Mouse (Mus musculus) left cerebral cortex, adult 2 months (tissue): ENCODE results near the gene Trim59. TPM values are rescaled to one million over a fixed set of nuclear protein-coding genes. Genes with fewer than 3 reads are reported as not detected.

ENCODE experiments used
- DNase-seq, 2 experiments: peaks; one replicate each; pipeline ENCODE4 v3.0.0; 2021 to 2022; ENCODE audit warnings: low spot score in 2 of 2, mixed read lengths in 1 of 2; ENCODE audit errors: extremely low spot score in 1 of 2
- H3K27ac ChIP-seq: fragments of 200-600 bp; 2 replicates; pipeline ENCODE4 v1.8.1; 2022
- H3K4me3 ChIP-seq: fragments of 200-600 bp; 2 replicates; pipeline ENCODE4 v1.8.1; 2022
- CTCF ChIP-seq: fragments of 200-600 bp; IDR thresholded peaks from 2 replicates; pipeline ENCODE4 v1.8.1; 2022; ENCODE audit warnings: antibody characterized with exemption, mild to moderate bottlenecking, moderate library complexity
- intact Hi-C: fragments of 180-260 bp; cut with DNase I; formaldehyde crosslinking; loops from one replicate; pipeline ENCODE4 v1.15.1; 2025
- microRNA-seq, 2 experiments: library from miRNA; unstranded; fragments of <30 nt; microRNA quantifications; one replicate each; pipeline ENCODE4 v1.2.0; 2021
- total RNA-seq, 2 experiments: library from RNA; stranded (reverse); gene quantifications; 2 replicates each; pipeline ENCODE4 v1.2.3; 2021

Gene Trim59
- total RNA-seq, 2 experiments from 2014 or later = 7.1 to 9.1 TPM

DNA sequence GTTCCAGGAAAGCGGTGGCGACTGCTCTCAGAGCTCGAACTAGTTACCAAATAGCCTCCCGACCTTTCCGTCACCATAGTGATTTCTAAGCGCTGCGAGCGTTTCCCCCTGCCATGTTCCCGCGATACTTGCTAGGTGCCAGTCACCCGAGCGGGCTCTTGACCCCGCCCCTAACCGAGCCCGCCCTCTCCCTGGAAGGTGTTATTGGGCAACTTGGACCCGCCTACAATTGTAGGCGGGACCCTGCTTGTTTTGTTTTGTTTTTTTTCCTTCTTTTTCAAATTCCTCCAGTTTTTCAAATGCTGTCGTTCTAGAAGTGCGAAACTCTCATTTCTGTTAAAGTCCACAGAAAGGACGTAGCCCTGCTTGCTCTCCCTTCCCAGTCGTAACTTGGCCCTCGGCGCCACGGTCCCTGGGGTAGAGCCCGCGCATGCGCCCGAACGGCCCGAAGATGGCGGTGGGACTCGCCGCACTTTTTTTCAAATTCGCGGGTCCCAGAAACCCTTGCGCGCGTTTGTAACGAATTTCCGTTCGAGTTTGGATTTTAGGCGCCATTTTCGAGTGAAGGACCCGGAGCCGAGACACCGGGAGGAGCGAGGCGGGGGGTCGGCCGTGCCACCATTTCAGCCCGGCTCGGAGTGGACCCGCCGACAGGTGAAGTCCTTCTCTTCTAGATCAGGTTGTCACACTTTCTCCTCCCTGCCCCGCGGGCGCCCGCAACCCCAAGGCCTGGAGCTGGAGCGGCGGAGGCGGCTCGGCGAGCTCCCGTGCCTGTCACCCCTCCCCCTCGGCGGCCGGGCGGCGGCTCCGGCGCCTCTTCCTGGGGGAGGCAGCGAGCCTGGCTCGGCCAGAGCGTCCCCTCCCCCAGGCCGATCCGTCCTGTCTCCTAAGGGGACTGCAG lies 39.9 kb downstream of the Trim59 start, which contains the start of the genes Ift80 and Smc4:
TSS of gene Ift80 (minus strand) at position 134 of the 901 bp plus-strand sequence.
TSS of gene Smc4 (plus strand) at position 302 of the 901 bp plus-strand sequence.
- intact Hi-C loops = loop anchor here (2.0 to 10.0 kb wide), 2 partner anchors 40 to 720 kb away; partner anchors contain the start of genes Nmd3 and Trim59
- TF ChIP-seq CTCF = no peak; the same call in 1 of the 2 replicates
- H3K27ac ChIP-seq = peak within 1 kb of the TSS; percentile 90
- peak; percentile 92 to 94 for DNase-seq
- peak within 1 kb of the TSS; percentile 94 for H3K4me3 ChIP-seq

DNA sequence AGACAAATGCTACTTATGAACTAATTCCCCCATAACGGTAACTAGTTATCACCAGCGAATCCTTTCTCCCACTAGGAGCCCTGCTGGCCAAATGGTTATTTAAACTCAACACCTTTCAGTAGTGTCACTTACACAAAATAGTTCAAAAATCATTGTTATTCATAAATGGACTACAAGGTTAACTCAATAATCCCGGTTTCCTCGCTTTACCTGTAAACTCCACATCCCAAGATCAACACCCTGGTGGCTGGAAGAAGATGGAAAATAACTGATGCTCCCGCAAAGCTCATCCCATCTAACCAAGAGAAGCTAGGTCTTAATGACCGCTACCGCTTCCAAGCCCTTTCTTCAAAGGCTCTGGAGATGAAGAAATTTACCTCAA lies 40.5 kb downstream of the Trim59 start:
- DNase-seq = no peak
- intact Hi-C loops = loop anchor here (2.0 to 10.0 kb wide), 2 partner anchors 41 to 721 kb away; partner anchors contain the start of genes Nmd3 and Trim59
- peak overlapping the region; percentile 90 for H3K27ac ChIP-seq
- peak; percentile 43 for TF ChIP-seq CTCF
- peak overlapping the region; percentile 94 for H3K4me3 ChIP-seq

DNA sequence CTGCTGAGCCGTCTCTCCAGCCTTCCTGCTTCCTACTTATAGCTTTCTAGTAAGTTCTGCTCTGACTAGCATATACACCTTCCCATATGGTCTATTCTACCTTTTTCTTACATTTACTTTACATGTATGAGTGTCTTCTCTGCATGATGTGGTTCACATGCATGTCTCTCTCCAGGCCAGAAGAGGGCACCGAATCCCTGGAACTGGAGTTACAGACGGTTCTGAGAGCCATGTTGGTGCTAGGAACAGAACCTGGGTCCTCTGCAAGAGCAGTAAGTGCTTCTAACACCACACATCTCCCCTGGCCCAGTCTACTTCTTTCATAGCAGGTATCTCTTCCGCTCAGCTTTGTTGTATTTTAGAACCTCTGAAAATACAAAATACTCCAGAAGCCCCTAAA lies 41.8 kb downstream of the Trim59 start:
- intact Hi-C loops = loop anchor here (10.0 kb wide), 1 partner anchor 722 kb away; the partner anchor contains the start of gene Nmd3
- Histone ChIP-seq H3K27ac (no peak overlapping the region), H3K4me3 (no peak overlapping the region)
- TF ChIP-seq CTCF = no peak; the same call in 1 of the 2 replicates
- no peak for DNase-seq

DNA sequence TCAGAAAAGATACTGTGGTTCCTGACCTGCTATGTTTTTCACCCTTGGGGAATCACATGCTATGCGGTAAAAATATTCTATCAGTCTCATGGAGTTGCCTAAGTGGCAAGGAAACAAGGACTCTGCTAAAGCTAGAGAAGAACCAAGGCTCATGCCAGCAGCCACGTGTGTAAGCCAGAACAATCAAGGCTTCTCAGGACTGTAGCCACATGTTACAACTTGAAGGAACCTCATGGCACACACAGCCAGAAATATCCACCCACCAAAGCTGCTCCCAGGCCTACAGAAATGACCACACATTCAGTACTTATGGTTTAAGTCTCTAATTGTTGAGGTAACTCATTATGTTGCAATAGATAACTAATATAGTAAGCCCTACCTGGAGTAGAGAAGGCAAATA lies 58.0 kb downstream of the Trim59 start:
- no peak overlapping the region for H3K4me3 ChIP-seq
- no peak overlapping the region for H3K27ac ChIP-seq
- TF ChIP-seq CTCF = no peak
- no peak for DNase-seq
- intact Hi-C loops = no loop called here

Small RNA genes lying within 50 kb of the gene (microRNA-seq; reads per million reads assigned to microRNA genes)
- gene Mir15b (143 to 237 reads per million in 2 experiments), gene Mir16-2 (66.9 to 78.4 reads per million in 2 experiments)

Other genes with a start within 250 kb of the Trim59 start
- 10 to 100 TPM; 14.3 to 17.8 TPM for gene 1110032F04Rik, start 175.2 kb downstream of the Trim59 start, total RNA-seq
- 10 to 100 TPM; 19.9 to 26.1 TPM for gene Ift80, start 40.2 kb downstream of the Trim59 start, total RNA-seq
- gene Smc4, start 40.0 kb downstream of the Trim59 start, total RNA-seq = 1 to 10 TPM; 4.7 to 4.9 TPM
- gene Kpna4, start 82.4 kb upstream of the Trim59 start, total RNA-seq = 10 to 100 TPM; 66.2 to 72.9 TPM
- gene Arl14, start 177.7 kb upstream of the Trim59 start, total RNA-seq = not detected